Mouse (Mus musculus): Measurements from ENCODE around the gene Atxn2. TPM values are rescaled to one million over a fixed set of nuclear protein-coding genes. Genes with fewer than 3 reads are reported as not detected.

The Atxn2 gene
- polyA plus RNA-seq, 1 experiment from 2014 or later, result 100 TPM

- Histone ChIP-seq H3K9ac (replicated peaks) (no peak overlapping the region), H3K36me3 (peaks cover 52% of the 10 kb centered on the region), H3K4me3 (replicated peaks) (no peak overlapping the region), H3K4me2 (no peak overlapping the region), H3K27me3 (replicated peaks) (no peaks in the 10 kb centered on the region), H3K4me1 (peaks cover 6% of the 10 kb centered on the region), H3K27ac (replicated peaks) (no peak overlapping the region), H3K9me3 (replicated peaks) (no peaks in the 10 kb centered on the region)
- WGBS, result 81% methylated on average over 5 of the region's 5 CpGs
- ATAC-seq (ENCODE audit: low FRiP score), result no peak
These were observed 98.6 kb downstream of the Atxn2 start for GRCm38 (mm10) chr5:121809667-121810224.

- no peak overlapping the region for H3K27ac ChIP-seq (replicated peaks)
- H3K9me3 ChIP-seq (replicated peaks), result no peaks in the 10 kb centered on the region
- H3K27me3 ChIP-seq (replicated peaks), result no peaks in the 10 kb centered on the region
- ATAC-seq (ENCODE audit: low FRiP score), result no peak
- no peak overlapping the region for H3K4me2 ChIP-seq
- H3K36me3 ChIP-seq, result peaks cover 48% of the 10 kb centered on the region
- no peak overlapping the region for H3K9ac ChIP-seq (replicated peaks)
- peaks cover 6% of the 10 kb centered on the region for H3K4me1 ChIP-seq
- H3K4me3 ChIP-seq (replicated peaks), result no peak overlapping the region
- 88% methylated on average over 17 of the region's 17 CpGs for WGBS
These were observed 99.4 kb downstream of the Atxn2 start for GRCm38 (mm10) chr5:121810331-121811151.

- peaks cover 53% of the 10 kb centered on the region for H3K36me3 ChIP-seq
- H3K27ac ChIP-seq (replicated peaks), result 0 out of 2 replicates have a peak overlapping the region, but pooled peaks have one; percentile 6
These were observed 100.4 kb downstream of the Atxn2 start for GRCm38 (mm10) chr5:121811485-121811931.

GRCm38 (mm10) chr5:121812526-121813243 lies 101.5 kb downstream of the Atxn2 start:
- Histone ChIP-seq H3K27me3 (replicated peaks) (no peaks in the 10 kb centered on the region), H3K4me3 (replicated peaks) (no peak overlapping the region), H3K27ac (replicated peaks) (peak overlapping the region; percentile 6; the same call in 1 of the 2 replicates), H3K4me2 (no peak overlapping the region), H3K9ac (replicated peaks) (no peak overlapping the region), H3K4me1 (peaks cover 1% of the 10 kb centered on the region; the same call in 1 of the 2 replicates), H3K9me3 (replicated peaks) (no peaks in the 10 kb centered on the region), H3K36me3 (peaks cover 65% of the 10 kb centered on the region)
- ATAC-seq (ENCODE audit: low FRiP score), result no peak
- 94% methylated on average over 7 of the region's 7 CpGs for WGBS

More at GRCm38 (mm10) chr5:121811485-121811931, 100.4 kb downstream of the Atxn2 start:
- whole genome bisulfite sequencing, result 86% methylated on average over 5 of the region's 5 CpGs
- Histone ChIP-seq H3K4me1 (peaks cover 6% of the 10 kb centered on the region), H3K27me3 (replicated peaks) (no peaks in the 10 kb centered on the region), H3K4me3 (replicated peaks) (no peak overlapping the region), H3K4me2 (no peak overlapping the region), H3K9me3 (replicated peaks) (no peaks in the 10 kb centered on the region), H3K9ac (replicated peaks) (no peak overlapping the region)
- no peak for ATAC-seq (ENCODE audit: low FRiP score)

GRCm38 (mm10) chr5:121813744-121814143 lies 102.6 kb downstream of the Atxn2 start:
- Histone ChIP-seq H3K27me3 (replicated peaks) (no peaks in the 10 kb centered on the region), H3K4me3 (replicated peaks) (no peak overlapping the region), H3K27ac (replicated peaks) (0 out of 2 replicates have a peak overlapping the region, but pooled peaks have one; percentile 13), H3K9me3 (replicated peaks) (no peaks in the 10 kb centered on the region), H3K4me1 (no peaks in the 10 kb centered on the region), H3K4me2 (no peak overlapping the region), H3K36me3 (peaks cover 74% of the 10 kb centered on the region), H3K9ac (replicated peaks) (no peak overlapping the region)
- 93% methylated on average over 10 of the region's 10 CpGs for WGBS
- no peak for ATAC-seq (ENCODE audit: low FRiP score)

GRCm38 (mm10) chr5:121815067-121815466 lies 103.9 kb downstream of the Atxn2 start:
- Histone ChIP-seq H3K9ac (replicated peaks) (no peak overlapping the region), H3K4me3 (replicated peaks) (no peak overlapping the region), H3K36me3 (peaks cover 84% of the 10 kb centered on the region), H3K27ac (replicated peaks) (no peak overlapping the region), H3K9me3 (replicated peaks) (no peaks in the 10 kb centered on the region), H3K4me2 (no peak overlapping the region), H3K27me3 (replicated peaks) (no peaks in the 10 kb centered on the region), H3K4me1 (no peaks in the 10 kb centered on the region)
- ATAC-seq (ENCODE audit: low FRiP score), result no peak
- 66% methylated on average over 3 of the region's 3 CpGs for WGBS

DNA sequence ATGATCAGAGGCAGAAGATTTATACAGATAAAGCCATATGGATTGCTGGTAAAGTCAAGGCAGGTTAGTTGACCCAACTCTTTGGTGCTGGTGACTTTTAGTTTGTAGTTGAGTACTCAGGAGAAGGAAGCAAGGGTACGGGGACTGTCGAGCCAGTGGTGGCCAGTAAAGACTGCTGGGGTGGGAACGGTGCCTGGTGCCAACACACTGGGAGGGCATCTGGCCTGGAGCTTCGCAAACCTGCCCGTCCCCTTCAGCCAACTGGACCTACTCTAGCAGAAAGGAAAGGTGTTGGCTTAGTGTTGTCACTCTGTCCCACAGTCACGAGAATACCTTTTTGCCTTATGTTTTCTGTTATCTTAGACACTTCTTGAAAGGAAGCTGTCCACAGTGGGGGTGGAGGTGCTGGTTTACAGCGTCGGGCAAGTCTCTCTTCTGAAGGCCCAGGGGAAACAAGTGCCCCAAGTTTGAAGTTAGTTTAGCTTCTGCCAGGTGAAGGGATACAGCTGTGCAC lies 104.8 kb downstream of the Atxn2 start:
- no peaks in the 10 kb centered on the region for H3K9me3 ChIP-seq (replicated peaks)
- no peak overlapping the region for H3K4me2 ChIP-seq
- H3K4me1 ChIP-seq, result no peaks in the 10 kb centered on the region
- 92% methylated on average over 8 of the region's 8 CpGs for whole genome bisulfite sequencing
- no peak overlapping the region for H3K27ac ChIP-seq (replicated peaks)
- no peak for ATAC-seq (ENCODE audit: low FRiP score)
- peaks cover 81% of the 10 kb centered on the region for H3K36me3 ChIP-seq
- no peak overlapping the region for H3K9ac ChIP-seq (replicated peaks)
- no peak overlapping the region for H3K4me3 ChIP-seq (replicated peaks)
- H3K27me3 ChIP-seq (replicated peaks), result no peaks in the 10 kb centered on the region

DNA sequence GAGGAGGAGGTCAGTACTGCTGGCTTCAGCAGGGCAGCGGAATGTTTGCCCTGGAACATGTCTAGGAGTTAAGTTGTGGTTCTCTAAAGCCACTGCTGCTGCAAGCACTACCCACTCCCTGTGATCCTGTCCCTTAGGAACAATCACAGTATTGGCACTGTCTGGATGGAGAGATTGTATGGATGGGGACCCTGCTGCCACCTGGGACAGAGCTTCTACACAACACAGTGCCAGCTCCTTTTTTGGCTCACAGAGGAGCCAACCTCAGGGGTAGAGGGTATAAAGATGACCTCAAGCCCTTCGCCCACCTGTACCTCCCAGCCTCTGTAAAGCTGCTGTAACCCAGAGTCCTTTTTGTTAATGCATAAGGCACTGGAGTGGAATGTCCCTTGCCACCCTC lies 105.5 kb downstream of the Atxn2 start:
- H3K9me3 ChIP-seq (replicated peaks), result no peaks in the 10 kb centered on the region
- no peak overlapping the region for H3K27ac ChIP-seq (replicated peaks)
- no peak overlapping the region for H3K4me2 ChIP-seq
- 97% methylated on average over 2 of the region's 2 CpGs for WGBS
- no peaks in the 10 kb centered on the region for H3K27me3 ChIP-seq (replicated peaks)
- no peak overlapping the region for H3K4me3 ChIP-seq (replicated peaks)
- H3K9ac ChIP-seq (replicated peaks), result no peak overlapping the region
- no peak for ATAC-seq (ENCODE audit: low FRiP score)
- H3K36me3 ChIP-seq, result peaks cover 74% of the 10 kb centered on the region
- no peaks in the 10 kb centered on the region for H3K4me1 ChIP-seq

GRCm38 (mm10) chr5:121817551-121817950 lies 106.4 kb downstream of the Atxn2 start:
- H3K4me2 ChIP-seq, result no peak overlapping the region
- H3K4me1 ChIP-seq, result 0 out of 2 replicates have a peak, but pooled peaks cover 4% of the 10 kb centered on the region
- no peak overlapping the region for H3K27ac ChIP-seq (replicated peaks)
- no peaks in the 10 kb centered on the region for H3K27me3 ChIP-seq (replicated peaks)
- H3K9me3 ChIP-seq (replicated peaks), result no peaks in the 10 kb centered on the region
- H3K9ac ChIP-seq (replicated peaks), result no peak overlapping the region
- no peak overlapping the region for H3K4me3 ChIP-seq (replicated peaks)
- 91% methylated on average over 9 of the region's 9 CpGs for WGBS
- peaks cover 64% of the 10 kb centered on the region for H3K36me3 ChIP-seq
- no peak for ATAC-seq (ENCODE audit: low FRiP score)

DNA sequence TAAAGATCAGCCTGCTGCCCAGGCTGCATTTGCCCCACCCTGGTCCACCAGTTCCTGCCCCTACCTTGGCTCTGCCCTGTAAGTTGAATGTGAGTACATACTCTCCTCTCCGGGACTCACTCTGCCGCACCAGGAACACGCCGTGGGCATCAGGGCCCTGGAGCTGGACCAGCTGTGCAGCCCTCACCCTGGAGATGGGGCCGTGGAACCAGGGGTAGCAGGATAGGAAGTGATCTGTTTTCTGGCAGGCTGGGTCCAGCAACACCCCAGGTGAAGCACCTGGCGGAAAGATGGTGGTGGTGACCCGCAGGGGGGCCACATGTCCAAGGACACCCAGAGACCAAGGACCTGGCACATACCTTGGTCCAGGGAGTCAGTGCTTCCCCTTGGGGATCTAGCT lies 107.3 kb downstream of the Atxn2 start:
- Histone ChIP-seq H3K36me3 (peaks cover 56% of the 10 kb centered on the region), H3K4me1 (peaks cover 7% of the 10 kb centered on the region; the same call in 1 of the 2 replicates), H3K27me3 (replicated peaks) (no peaks in the 10 kb centered on the region), H3K4me2 (no peak overlapping the region), H3K9me3 (replicated peaks) (no peaks in the 10 kb centered on the region), H3K27ac (replicated peaks) (no peak overlapping the region), H3K4me3 (replicated peaks) (no peak overlapping the region), H3K9ac (replicated peaks) (no peak overlapping the region)
- WGBS, result 95% methylated on average over 7 of the region's 7 CpGs
- ATAC-seq (ENCODE audit: low FRiP score), result no peak

DNA sequence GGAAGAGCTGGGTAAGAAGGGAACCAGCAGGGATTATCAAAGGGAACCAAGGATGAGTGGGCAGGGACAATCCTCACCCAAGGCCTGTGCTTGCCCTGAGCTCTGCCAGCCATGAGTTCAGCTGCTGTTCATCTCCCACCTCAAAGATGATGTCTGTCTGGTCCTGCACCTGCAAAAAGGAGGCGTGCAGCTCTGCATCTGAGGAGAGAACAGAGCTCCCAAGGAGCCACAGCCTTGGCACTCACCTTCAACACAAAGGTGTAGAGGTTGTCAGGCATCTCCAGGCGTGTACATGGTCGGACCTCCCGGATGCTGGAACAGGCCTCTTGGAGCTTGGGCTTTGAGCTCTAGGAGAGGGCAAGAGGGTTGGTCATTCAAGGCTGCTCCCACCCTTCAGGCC lies 107.7 kb downstream of the Atxn2 start:
- no peak overlapping the region for H3K9ac ChIP-seq (replicated peaks)
- H3K4me2 ChIP-seq, result no peak overlapping the region
- 98% methylated on average over 4 of the region's 4 CpGs for WGBS
- H3K4me3 ChIP-seq (replicated peaks), result no peak overlapping the region
- ATAC-seq (ENCODE audit: low FRiP score), result no peak
- H3K27me3 ChIP-seq (replicated peaks), result no peaks in the 10 kb centered on the region
- H3K36me3 ChIP-seq, result peaks cover 51% of the 10 kb centered on the region
- H3K9me3 ChIP-seq (replicated peaks), result no peaks in the 10 kb centered on the region
- H3K27ac ChIP-seq (replicated peaks), result no peak overlapping the region
- peaks cover 7% of the 10 kb centered on the region; the same call in 1 of the 2 replicates for H3K4me1 ChIP-seq
